Mouse (Mus musculus): ENCODE measurements around the gene Caskin1. TPM values are rescaled to one million over a fixed set of nuclear protein-coding genes. Genes with fewer than 3 reads are reported as not detected.

The Caskin1 gene
- polyA plus RNA-seq, 2 experiments = 3.1 to 18.1 TPM

DNA sequence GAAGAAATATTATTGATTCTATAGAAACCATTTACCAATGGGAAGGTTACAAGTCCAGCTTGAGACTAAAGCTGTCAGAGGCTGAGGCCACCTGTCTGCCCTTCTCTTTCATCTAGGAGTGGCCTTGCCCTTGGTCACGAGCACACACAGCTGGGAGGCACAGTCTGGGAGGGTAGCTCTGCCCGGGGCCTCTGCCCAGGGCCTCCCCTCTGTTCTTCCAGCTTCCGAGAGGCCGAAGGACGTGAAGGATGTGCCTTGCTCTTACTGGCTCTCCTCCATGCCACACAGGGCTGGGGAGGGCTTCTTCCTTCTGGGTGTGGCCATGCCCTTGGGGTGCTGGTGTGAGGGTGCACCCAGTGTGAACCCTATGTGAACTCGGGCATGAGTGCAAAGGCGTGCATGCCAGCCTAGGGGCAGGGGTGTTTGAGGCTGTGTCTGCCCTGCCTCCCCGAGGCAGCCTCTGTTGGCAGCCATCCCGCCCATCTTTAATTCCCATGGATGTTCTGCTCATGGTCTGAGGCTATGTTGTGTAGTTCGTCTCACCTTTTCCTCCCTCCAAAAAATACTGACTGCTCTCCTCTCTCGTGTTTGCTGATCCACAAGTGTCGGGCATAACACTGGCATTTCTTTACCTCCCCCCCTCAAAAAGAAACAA lies 19.5 kb downstream of the Caskin1 start:
- no peak for TF ChIP-seq POLR2A (IDR thresholded peaks at IDR 0.05; ENCODE audit: borderline replicate concordance, extremely low read depth, insufficient read depth, insufficient read length)
- no peak overlapping the region for H3K4me3 ChIP-seq (replicated peaks; ENCODE audit: low read length)
- 79% methylated on average over 12 of the region's 12 CpGs for WGBS

DNA sequence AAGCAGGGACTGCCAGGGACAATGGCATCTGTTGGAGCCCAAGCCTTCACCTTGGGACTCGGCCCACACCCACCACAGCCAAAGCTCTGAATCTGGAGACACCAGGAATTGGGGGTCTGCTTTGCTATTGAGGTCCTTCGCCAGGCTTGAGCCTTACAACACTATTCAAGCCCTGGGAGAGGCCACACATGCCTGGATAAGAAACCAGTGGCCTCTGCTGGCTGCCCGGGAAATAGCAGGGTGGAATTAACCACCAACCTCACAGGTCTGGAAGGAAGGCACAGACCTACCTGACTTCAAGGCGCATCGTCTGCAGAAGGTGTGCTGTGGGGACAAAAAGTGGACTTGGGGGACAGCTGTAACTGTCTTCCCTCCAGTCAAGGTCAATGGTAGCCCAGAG lies 25.2 kb downstream of the Caskin1 start:
- 60% methylated on average over 5 of the region's 5 CpGs for WGBS
- Histone ChIP-seq H3K9ac (ENCODE audit: low read depth, low read length, severe bottlenecking) (no peak overlapping the region), H3K4me1 (ENCODE audit: control insufficient read depth, insufficient read depth, low read length) (no peaks in the 10 kb centered on the region), H3K4me2 (replicated peaks; ENCODE audit: low read depth, low read length, severe bottlenecking) (no peak overlapping the region), H3K36me3 (ENCODE audit: control insufficient read depth, insufficient read depth, low read length) (peaks cover 86% of the 10 kb centered on the region), H3K27ac (replicated peaks; ENCODE audit: low read depth, low read length) (no peak overlapping the region), H3K4me3 (replicated peaks; ENCODE audit: low read length) (no peak overlapping the region), H3K27me3 (ENCODE audit: control insufficient read depth, insufficient read depth, low read length) (no peaks in the 10 kb centered on the region), H3K9me3 (ENCODE audit: control insufficient read depth, low read length) (no peaks in the 10 kb centered on the region)
- TF ChIP-seq POLR2A (IDR thresholded peaks at IDR 0.05; ENCODE audit: borderline replicate concordance, extremely low read depth, insufficient read depth, insufficient read length) = no peak
- DNase-seq (ENCODE audit: low spot score) = peak; percentile 51
- peak; percentile 32; the same call in 1 of the 2 replicates for ATAC-seq (ENCODE audit: low FRiP score, low read depth)

More for the DNA sequence above, 19.5 kb downstream of the Caskin1 start:
- Histone ChIP-seq H3K4me1 (ENCODE audit: control insufficient read depth, insufficient read depth, low read length) (no peaks in the 10 kb centered on the region), H3K9ac (ENCODE audit: low read depth, low read length, severe bottlenecking) (no peak overlapping the region), H3K4me2 (replicated peaks; ENCODE audit: low read depth, low read length, severe bottlenecking) (no peak overlapping the region), H3K36me3 (ENCODE audit: control insufficient read depth, insufficient read depth, low read length) (peaks cover 74% of the 10 kb centered on the region), H3K9me3 (ENCODE audit: control insufficient read depth, low read length) (no peaks in the 10 kb centered on the region), H3K27ac (replicated peaks; ENCODE audit: low read depth, low read length) (no peak overlapping the region), H3K27me3 (ENCODE audit: control insufficient read depth, insufficient read depth, low read length) (no peaks in the 10 kb centered on the region)
- no peak for ATAC-seq (ENCODE audit: low FRiP score, low read depth)
- no peak for DNase-seq (ENCODE audit: low spot score)

GRCm38 (mm10) chr17:24514270-24515257 lies 26.2 kb downstream of the Caskin1 start:
- Histone ChIP-seq H3K4me1 (ENCODE audit: control insufficient read depth, insufficient read depth, low read length) (no peaks in the 10 kb centered on the region), H3K9ac (ENCODE audit: low read depth, low read length, severe bottlenecking) (no peak overlapping the region; the same call in 1 of the 2 replicates), H3K27me3 (ENCODE audit: control insufficient read depth, insufficient read depth, low read length) (no peaks in the 10 kb centered on the region), H3K4me2 (replicated peaks; ENCODE audit: low read depth, low read length, severe bottlenecking) (no peak overlapping the region), H3K9me3 (ENCODE audit: control insufficient read depth, low read length) (no peaks in the 10 kb centered on the region), H3K4me3 (replicated peaks; ENCODE audit: low read length) (no peak overlapping the region), H3K27ac (replicated peaks; ENCODE audit: low read depth, low read length) (no peak overlapping the region), H3K36me3 (ENCODE audit: control insufficient read depth, insufficient read depth, low read length) (peaks cover 85% of the 10 kb centered on the region)
- TF ChIP-seq POLR2A (IDR thresholded peaks at IDR 0.05; ENCODE audit: borderline replicate concordance, extremely low read depth, insufficient read depth, insufficient read length) = no peak
- 88% methylated on average over 23 of the region's 24 CpGs for WGBS
- ATAC-seq (ENCODE audit: low FRiP score, low read depth) (no peak), DNase-seq (ENCODE audit: low spot score) (no peak)

DNA sequence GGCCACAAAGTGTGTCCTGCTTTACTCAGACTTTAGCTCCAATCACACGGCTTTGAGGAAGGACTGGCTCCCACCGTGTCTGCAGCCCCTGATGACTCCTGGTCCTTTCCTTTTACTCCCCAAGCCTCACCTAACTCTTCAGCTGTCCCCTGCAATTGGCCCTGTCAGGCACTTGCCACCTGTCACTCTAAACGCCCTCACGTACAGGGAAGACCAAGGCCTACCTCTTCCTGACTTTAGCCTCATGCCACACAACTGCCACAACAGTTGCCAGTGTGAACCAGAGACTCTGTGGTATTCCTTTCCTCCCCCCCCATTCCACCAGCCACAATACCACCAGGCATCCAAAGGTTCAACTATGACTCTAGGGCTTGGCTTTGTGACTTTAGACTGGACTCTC lies 32.0 kb downstream of the Caskin1 start:
- Histone ChIP-seq H3K4me3 (replicated peaks; ENCODE audit: low read length) (no peak overlapping the region), H3K4me1 (ENCODE audit: control insufficient read depth, insufficient read depth, low read length) (no peaks in the 10 kb centered on the region), H3K36me3 (ENCODE audit: control insufficient read depth, insufficient read depth, low read length) (peaks cover 55% of the 10 kb centered on the region), H3K27me3 (ENCODE audit: control insufficient read depth, insufficient read depth, low read length) (no peaks in the 10 kb centered on the region), H3K27ac (replicated peaks; ENCODE audit: low read depth, low read length) (no peak overlapping the region), H3K4me2 (replicated peaks; ENCODE audit: low read depth, low read length, severe bottlenecking) (no peak overlapping the region), H3K9me3 (ENCODE audit: control insufficient read depth, low read length) (no peaks in the 10 kb centered on the region), H3K9ac (ENCODE audit: low read depth, low read length, severe bottlenecking) (no peak overlapping the region)
- no peak for TF ChIP-seq POLR2A (IDR thresholded peaks at IDR 0.05; ENCODE audit: borderline replicate concordance, extremely low read depth, insufficient read depth, insufficient read length)
- DNase-seq (ENCODE audit: low spot score) (no peak), ATAC-seq (ENCODE audit: low FRiP score, low read depth) (no peak)
- WGBS = 81% methylated on average over 4 of the region's 4 CpGs

DNA sequence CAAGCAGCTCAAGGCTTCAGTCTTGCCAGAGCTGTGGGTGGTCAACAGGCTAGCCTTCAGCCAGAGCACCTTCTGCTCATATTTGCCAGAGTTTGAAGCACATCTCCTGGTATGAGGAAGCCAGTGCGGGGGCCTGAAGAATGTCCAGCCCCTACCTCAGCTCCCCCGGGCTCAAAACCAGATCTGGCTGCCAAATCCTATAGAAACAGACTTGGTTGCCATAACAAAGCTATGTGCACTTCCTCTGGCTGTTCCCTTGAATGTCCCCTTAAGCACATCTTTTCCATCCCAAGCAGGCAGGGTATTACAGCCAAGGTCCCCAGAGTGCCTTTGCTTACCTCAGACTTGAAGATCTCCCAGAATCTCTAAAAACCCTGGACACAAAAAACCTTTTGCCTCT lies 36.3 kb downstream of the Caskin1 start:
- Histone ChIP-seq H3K9me3 (ENCODE audit: control insufficient read depth, low read length) (no peaks in the 10 kb centered on the region), H3K36me3 (ENCODE audit: control insufficient read depth, insufficient read depth, low read length) (peaks cover 21% of the 10 kb centered on the region), H3K27ac (replicated peaks; ENCODE audit: low read depth, low read length) (no peak overlapping the region; the same call in 1 of the 2 replicates), H3K9ac (ENCODE audit: low read depth, low read length, severe bottlenecking) (peak overlapping the region; percentile 34; the same call in 1 of the 2 replicates), H3K4me1 (ENCODE audit: control insufficient read depth, insufficient read depth, low read length) (peaks cover 11% of the 10 kb centered on the region), H3K27me3 (ENCODE audit: control insufficient read depth, insufficient read depth, low read length) (no peaks in the 10 kb centered on the region), H3K4me3 (replicated peaks; ENCODE audit: low read length) (no peak overlapping the region), H3K4me2 (replicated peaks; ENCODE audit: low read depth, low read length, severe bottlenecking) (no peak overlapping the region)
- WGBS = 85% methylated on average over 2 of the region's 2 CpGs
- no peak for TF ChIP-seq POLR2A (IDR thresholded peaks at IDR 0.05; ENCODE audit: borderline replicate concordance, extremely low read depth, insufficient read depth, insufficient read length)
- ATAC-seq (ENCODE audit: low FRiP score, low read depth) (no peak), DNase-seq (ENCODE audit: low spot score) (peak; percentile 57)
